Mouse (Mus musculus) lung, embryonic 14.5 days (tissue): ENCODE results near the gene Dnah17. TPM values are rescaled to one million over a fixed set of nuclear protein-coding genes. Genes with fewer than 3 reads are reported as not detected.

Source experiments
- ATAC-seq: fragments of 200-750 bp; cut with Nextera tagmentation; 2 replicates; pipeline ENCODE4 v1.8.0; 2017; ENCODE audit warnings: mild to moderate bottlenecking, moderate TSS enrichment, moderate library complexity; ENCODE audit not compliant: insufficient read depth
- DNase-seq: peaks from one replicate; pipeline ENCODE4 v3.0.0-alpha.2; 2015
- H3K27ac ChIP-seq: fragments of 300-500 bp; sonication (generic); 2 replicates; pipeline ENCODE4 v1.5.1; 2014; ENCODE audit warnings: low read depth, mild to moderate bottlenecking, moderate library complexity
- H3K27me3 ChIP-seq: fragments of 300-500 bp; sonication (generic); 2 replicates; pipeline ENCODE4 v1.6.1; 2014; ENCODE audit warnings: low read length, control low read depth; ENCODE audit not compliant: insufficient read depth
- H3K36me3 ChIP-seq: fragments of 300-500 bp; sonication (generic); 2 replicates; pipeline ENCODE4 v1.6.1; 2014; ENCODE audit warnings: control low read depth; ENCODE audit not compliant: insufficient read depth
- H3K4me1 ChIP-seq: fragments of 300-500 bp; sonication (generic); 2 replicates; pipeline ENCODE4 v1.6.1; 2014; ENCODE audit warnings: antibody characterized with exemption, control low read depth; ENCODE audit not compliant: insufficient read depth
- H3K4me2 ChIP-seq: fragments of 300-500 bp; sonication (generic); 2 replicates; pipeline ENCODE4 v1.6.1; 2014; ENCODE audit warnings: mild to moderate bottlenecking
- H3K4me3 ChIP-seq: fragments of 300-500 bp; sonication (generic); 2 replicates; pipeline ENCODE4 v1.5.1; 2014; ENCODE audit warnings: low read depth, low read length
- H3K9ac ChIP-seq: fragments of 300-500 bp; sonication (generic); 2 replicates; pipeline ENCODE4 v1.6.1; 2014
- H3K9me3 ChIP-seq: fragments of 300-500 bp; sonication (generic); 2 replicates; pipeline ENCODE4 v1.6.1; 2016; ENCODE audit warnings: low read depth, low read length, control low read depth
- CTCF ChIP-seq: IDR thresholded peaks from 2 replicates; pipeline ENCODE4 v1.5.1; 2016; ENCODE audit warnings: antibody characterized with exemption, low read depth
- WGBS: fragments of 180-500 bp; shearing (Covaris S2); extraction: QIAGEN DNeasy Blood & Tissue Kit; methylation state at CpG from one replicate; pipeline ENCODE4 v1.1.7; 2014; 5-methylcytosine and 5-hydroxymethylcytosine counted together
- polyA plus RNA-seq: library from polyadenylated mRNA; unstranded; fragments of >200 nt; fragmentation: Nextera tagmentation; extraction: Ambion mirVana; gene quantifications from 2 replicates; pipeline ENCODE4 v1.2.1, GENCODE M21; 2014

Gene Dnah17
- polyA plus RNA-seq, 1 experiment from 2014 or later: 0.29 TPM

GRCm38 (mm10) chr11:118079750-118080149 is 50.7 kb downstream of the Dnah17 start:
- DNase-seq: no peak
- Histone ChIP-seq H3K4me1 (peaks cover 3% of the 10 kb centered on the region; the same call in 1 of the 2 replicates), H3K27me3 (no peaks in the 10 kb centered on the region), H3K4me3 (no peak overlapping the region), H3K9me3 (no peaks in the 10 kb centered on the region), H3K36me3 (no peaks in the 10 kb centered on the region), H3K27ac (no peak overlapping the region), H3K4me2 (no peak overlapping the region), H3K9ac (no peak overlapping the region)
- WGBS: 60% methylated on average over 14 of the region's 14 CpGs
- no peak for TF ChIP-seq CTCF
- no peak for ATAC-seq

- Histone ChIP-seq H3K36me3 (no peaks in the 10 kb centered on the region), H3K4me3 (no peak overlapping the region), H3K27me3 (no peaks in the 10 kb centered on the region), H3K9ac (no peak overlapping the region), H3K9me3 (no peaks in the 10 kb centered on the region), H3K4me1 (peaks cover 12% of the 10 kb centered on the region), H3K4me2 (no peak overlapping the region), H3K27ac (no peak overlapping the region)
- TF ChIP-seq CTCF: no peak; the same call in 1 of the 2 replicates
- no peak for DNase-seq
- ATAC-seq: no peak
- 69% methylated on average over 6 of the region's 6 CpGs for WGBS
Measured at GRCm38 (mm10) chr11:118076929-118077328, 53.5 kb downstream of the Dnah17 start.

GRCm38 (mm10) chr11:118075035-118075522 is 55.4 kb downstream of the Dnah17 start:
- peaks cover 20% of the 10 kb centered on the region for H3K4me1 ChIP-seq
- H3K9ac ChIP-seq: no peak overlapping the region
- peak; percentile 42 for TF ChIP-seq CTCF
- no peak overlapping the region for H3K4me3 ChIP-seq
- H3K9me3 ChIP-seq: no peaks in the 10 kb centered on the region
- ATAC-seq (peak; percentile 51; the same call in 1 of the 2 replicates), DNase-seq (peak; percentile 86)
- H3K4me2 ChIP-seq: peak overlapping the region; percentile 18; the same call in 1 of the 2 replicates
- no peaks in the 10 kb centered on the region for H3K36me3 ChIP-seq
- WGBS: 35% methylated on average over 17 of the region's 17 CpGs
- H3K27me3 ChIP-seq: no peaks in the 10 kb centered on the region
- no peak overlapping the region for H3K27ac ChIP-seq

GRCm38 (mm10) chr11:118071227-118071912 is 59.1 kb downstream of the Dnah17 start:
- H3K27ac ChIP-seq: peak overlapping the region; percentile 73
- H3K4me1 ChIP-seq: peaks cover 20% of the 10 kb centered on the region
- no peaks in the 10 kb centered on the region for H3K27me3 ChIP-seq
- peak; percentile 88 for DNase-seq
- no peak for TF ChIP-seq CTCF
- H3K4me3 ChIP-seq: no peak overlapping the region
- 30% methylated on average over 11 of the region's 11 CpGs for WGBS
- ATAC-seq: peak; percentile 83
- no peaks in the 10 kb centered on the region for H3K36me3 ChIP-seq
- H3K9me3 ChIP-seq: no peaks in the 10 kb centered on the region
- H3K9ac ChIP-seq: no peak overlapping the region
- H3K4me2 ChIP-seq: no peak overlapping the region

GRCm38 (mm10) chr11:118068812-118069332 is 61.6 kb downstream of the Dnah17 start:
- Histone ChIP-seq H3K27ac (no peak overlapping the region), H3K4me3 (no peak overlapping the region), H3K4me2 (no peak overlapping the region), H3K4me1 (0 out of 2 replicates have a peak, but pooled peaks cover 15% of the 10 kb centered on the region), H3K9me3 (no peaks in the 10 kb centered on the region), H3K27me3 (no peaks in the 10 kb centered on the region), H3K9ac (no peak overlapping the region), H3K36me3 (no peaks in the 10 kb centered on the region)
- DNase-seq (no peak), ATAC-seq (no peak)
- TF ChIP-seq CTCF: no peak
- 66% methylated on average over 16 of the region's 16 CpGs for WGBS

GRCm38 (mm10) chr11:118067588-118067987 is 62.8 kb downstream of the Dnah17 start:
- Histone ChIP-seq H3K4me1 (0 out of 2 replicates have a peak, but pooled peaks cover 13% of the 10 kb centered on the region), H3K36me3 (no peaks in the 10 kb centered on the region), H3K27ac (no peak overlapping the region), H3K4me2 (no peak overlapping the region), H3K4me3 (no peak overlapping the region), H3K9ac (no peak overlapping the region), H3K27me3 (no peaks in the 10 kb centered on the region), H3K9me3 (no peaks in the 10 kb centered on the region)
- 81% methylated on average over 8 of the region's 8 CpGs for WGBS
- no peak for ATAC-seq
- no peak for TF ChIP-seq CTCF
- DNase-seq: no peak

GRCm38 (mm10) chr11:118060038-118060437 is 70.4 kb downstream of the Dnah17 start:
- Histone ChIP-seq H3K4me3 (no peak overlapping the region), H3K36me3 (no peaks in the 10 kb centered on the region), H3K9me3 (no peaks in the 10 kb centered on the region), H3K4me1 (no peaks in the 10 kb centered on the region), H3K4me2 (no peak overlapping the region), H3K27me3 (no peaks in the 10 kb centered on the region), H3K27ac (no peak overlapping the region), H3K9ac (no peak overlapping the region)
- no peak for TF ChIP-seq CTCF
- WGBS: 63% methylated on average over 14 of the region's 14 CpGs
- no peak for ATAC-seq
- DNase-seq: no peak
